Mouse (Mus musculus): ENCODE measurements around the gene Tpm1. TPM values are rescaled to one million over a fixed set of nuclear protein-coding genes. Genes with fewer than 3 reads are reported as not detected.
A peak's percentile ranks its signal among the peaks of the same experiment; 100 is the strongest.

Gene Tpm1
- polyA plus RNA-seq, 1 experiment: 282 TPM

DNA sequence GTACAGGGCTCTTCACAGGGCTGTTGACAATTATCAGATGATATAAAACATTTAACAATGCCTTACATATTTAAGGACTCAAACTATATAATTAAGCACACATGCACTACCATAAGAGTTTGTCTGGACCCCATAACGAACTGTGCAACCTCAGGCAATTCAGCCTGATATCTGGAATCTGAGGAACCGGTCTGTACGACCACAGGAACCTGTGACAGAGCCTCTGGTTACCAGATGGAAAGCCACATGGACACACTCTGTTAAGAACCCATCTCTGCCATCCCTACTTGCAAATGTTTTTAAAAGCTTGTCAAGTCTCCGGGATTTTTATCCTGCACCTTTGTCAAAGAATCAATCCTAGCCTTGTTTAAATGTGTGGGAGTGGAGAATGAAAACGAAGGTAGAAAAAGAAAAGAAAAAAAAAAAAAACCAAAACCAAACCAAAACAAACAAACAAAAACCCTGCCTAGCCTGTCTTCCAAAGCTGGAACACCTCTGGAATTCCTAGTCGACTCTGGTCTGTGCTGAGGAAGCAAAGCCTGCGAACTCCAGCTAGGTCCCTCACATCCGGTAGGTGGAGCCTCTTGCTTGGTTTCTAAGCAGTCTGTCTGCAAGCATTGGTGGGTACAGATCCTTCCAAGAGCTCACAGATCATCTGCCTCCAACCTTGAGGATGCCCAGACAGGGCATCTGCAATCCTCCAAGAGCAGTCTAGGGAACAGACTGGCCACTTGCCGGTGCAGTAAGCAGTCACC lies 4.5 kb downstream of the Tpm1 start:
- Histone ChIP-seq H3K27ac (ENCODE audit: control insufficient read depth, insufficient read depth, low read depth, low read length, poor library complexity) (no peak overlapping the region), H3K4me1 (ENCODE audit: control insufficient read depth, insufficient read depth, low read length) (no peaks in the 10 kb centered on the region; the same call in 1 of the 2 replicates), H3K4me3 (replicated peaks; ENCODE audit: control insufficient read depth, low read depth, low read length) (no peak overlapping the region)
- TF ChIP-seq CTCF (IDR thresholded peaks at IDR 0.05; ENCODE audit: control insufficient read depth, insufficient read depth, low read length): peak; percentile 33; the same call in 1 of the 2 replicates
- no peak for TF ChIP-seq POLR2A (IDR thresholded peaks at IDR 0.05; ENCODE audit: borderline replicate concordance, control insufficient read depth, low read depth, low read length)
- 15% methylated on average over 9 of the region's 9 CpGs for WGBS

DNA sequence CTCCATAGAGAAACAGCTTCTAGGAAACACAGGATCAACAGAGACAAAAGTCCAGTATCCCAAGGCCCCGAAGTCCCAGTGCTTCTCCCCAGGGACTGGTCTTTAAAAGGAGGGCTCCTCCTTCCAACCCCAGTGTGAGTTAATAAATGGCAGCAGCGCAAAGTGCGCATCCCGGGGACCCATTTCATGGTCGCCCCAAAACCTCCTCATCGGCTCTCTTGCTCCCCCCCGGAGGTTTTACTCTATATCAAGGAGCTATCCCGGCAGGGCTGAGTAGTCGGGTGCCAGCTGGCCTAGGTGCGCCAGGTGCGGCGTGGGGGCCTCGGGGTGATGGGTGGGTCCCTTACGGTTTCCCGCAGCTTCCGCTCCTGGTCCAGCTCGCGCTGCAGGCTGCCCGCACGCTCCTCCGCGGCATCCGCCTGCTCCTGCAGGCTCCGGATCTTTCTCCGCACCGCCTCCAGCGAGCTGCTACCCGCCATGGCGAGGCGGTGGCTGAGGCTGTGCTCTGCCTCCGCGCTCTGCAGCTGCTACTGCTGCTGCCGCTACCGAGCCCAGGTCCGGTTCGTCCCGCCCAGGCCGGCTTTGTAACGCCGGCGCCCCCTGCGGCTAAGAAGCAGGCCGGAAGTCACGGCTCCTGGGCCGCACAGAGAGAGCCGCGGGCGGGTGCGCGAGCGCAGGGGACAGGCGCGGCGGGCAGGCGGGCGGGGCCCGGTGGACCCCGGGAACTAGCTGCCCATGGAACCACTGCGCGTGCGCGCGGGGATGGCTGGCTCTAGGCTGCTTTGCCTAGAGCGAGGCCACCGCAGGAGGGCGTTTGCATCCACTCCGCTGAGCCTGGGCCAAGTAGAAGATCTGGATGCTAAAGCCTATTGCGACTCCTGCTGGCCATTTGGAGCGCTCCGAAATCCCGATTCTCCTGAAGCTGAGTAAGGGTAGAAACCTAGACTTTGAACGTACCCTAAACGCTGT lies 5.7 kb downstream of the Tpm1 start:
- peak overlapping the region; percentile 72 for H3K4me3 ChIP-seq (replicated peaks; ENCODE audit: control insufficient read depth, low read depth, low read length)
- TF ChIP-seq CTCF (IDR thresholded peaks at IDR 0.05; ENCODE audit: control insufficient read depth, insufficient read depth, low read length): peak; percentile 97
- TF ChIP-seq POLR2A (IDR thresholded peaks at IDR 0.05; ENCODE audit: borderline replicate concordance, control insufficient read depth, low read depth, low read length): peak; percentile 87
- H3K27ac ChIP-seq (ENCODE audit: control insufficient read depth, insufficient read depth, low read depth, low read length, poor library complexity): peak overlapping the region; percentile 86
- H3K4me1 ChIP-seq (ENCODE audit: control insufficient read depth, insufficient read depth, low read length): no peaks in the 10 kb centered on the region; the same call in 1 of the 2 replicates
- under 1% methylated on average over 73 of the region's 73 CpGs for WGBS

DNA sequence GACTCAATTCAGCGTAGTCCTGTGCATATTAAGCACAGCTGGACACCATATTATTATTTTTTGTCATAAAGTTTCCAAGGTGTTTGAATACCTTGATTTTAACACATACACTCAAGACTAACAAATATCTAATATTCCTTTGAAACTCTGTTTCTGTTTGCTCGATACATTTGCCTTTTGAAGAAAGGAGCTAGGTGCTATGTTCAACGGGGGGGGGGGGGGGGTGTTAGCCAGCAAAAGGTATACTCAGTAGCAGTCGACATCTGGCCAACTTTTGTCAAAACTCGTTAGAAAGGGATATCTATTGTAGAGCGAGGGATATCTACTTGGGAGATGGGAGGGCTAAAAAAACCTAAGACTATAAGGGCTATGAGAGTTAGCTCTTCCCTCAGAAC lies 6.4 kb downstream of the Tpm1 start:
- no peak overlapping the region for H3K27ac ChIP-seq (ENCODE audit: control insufficient read depth, insufficient read depth, low read depth, low read length, poor library complexity)
- no peaks in the 10 kb centered on the region; the same call in 1 of the 2 replicates for H3K4me1 ChIP-seq (ENCODE audit: control insufficient read depth, insufficient read depth, low read length)
- 14% methylated on average over 6 of the region's 6 CpGs for WGBS
- no peak for TF ChIP-seq CTCF (IDR thresholded peaks at IDR 0.05; ENCODE audit: control insufficient read depth, insufficient read depth, low read length)
- no peak for TF ChIP-seq POLR2A (IDR thresholded peaks at IDR 0.05; ENCODE audit: borderline replicate concordance, control insufficient read depth, low read depth, low read length)
- H3K4me3 ChIP-seq (replicated peaks; ENCODE audit: control insufficient read depth, low read depth, low read length): peak overlapping the region; percentile 72

DNA sequence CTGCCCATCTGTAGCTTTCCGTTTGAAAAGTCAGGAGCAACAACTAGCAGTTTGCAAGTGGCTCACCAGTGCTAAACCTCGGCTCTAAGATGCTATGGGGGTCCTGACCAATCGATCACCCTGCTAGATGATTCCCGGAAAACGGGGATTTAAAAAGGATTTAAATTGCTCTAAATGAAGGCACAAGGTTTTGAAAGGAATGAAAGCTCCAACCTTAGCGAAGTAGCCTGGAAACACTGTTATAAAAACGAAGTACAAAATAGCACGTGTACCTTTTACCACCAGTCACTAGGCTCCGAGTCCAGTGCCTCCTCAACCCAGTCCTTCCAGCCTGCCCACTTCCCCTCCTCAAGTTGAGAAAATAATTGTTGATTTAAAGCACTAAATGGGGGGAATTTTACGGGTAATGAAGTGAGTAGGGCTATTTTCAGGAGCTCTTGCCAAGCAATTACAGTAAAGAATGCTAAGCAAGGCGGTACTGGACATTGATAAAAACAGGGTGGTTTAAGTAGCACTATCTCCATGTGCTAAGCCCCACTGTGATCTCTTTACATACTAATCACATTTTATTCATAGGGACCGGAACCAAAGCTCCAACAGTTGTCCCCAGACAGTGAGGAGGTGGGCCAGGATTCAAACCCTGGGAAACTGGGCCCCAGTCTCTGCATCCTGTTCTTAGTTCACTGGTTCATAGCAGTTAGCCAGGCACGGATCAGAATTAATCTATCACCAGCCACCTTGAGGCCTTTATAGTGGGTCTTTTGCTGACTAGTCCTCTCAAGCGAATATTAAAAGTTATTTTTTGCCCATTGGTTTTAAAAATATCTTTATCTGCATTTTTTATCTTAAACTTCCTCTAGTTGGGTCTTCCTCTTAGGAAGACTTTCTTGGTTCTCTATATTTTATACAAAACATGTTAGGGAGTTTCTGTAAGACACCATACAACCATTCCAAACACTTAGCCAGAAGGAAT lies 7.1 kb downstream of the Tpm1 start:
- WGBS: 40% methylated on average over 14 of the region's 14 CpGs
- Histone ChIP-seq H3K4me3 (replicated peaks; ENCODE audit: control insufficient read depth, low read depth, low read length) (peak overlapping the region; percentile 37), H3K27ac (ENCODE audit: control insufficient read depth, insufficient read depth, low read depth, low read length, poor library complexity) (peak overlapping the region; percentile 40; the same call in 1 of the 2 replicates), H3K4me1 (ENCODE audit: control insufficient read depth, insufficient read depth, low read length) (no peaks in the 10 kb centered on the region; the same call in 1 of the 2 replicates)
- no peak for TF ChIP-seq POLR2A (IDR thresholded peaks at IDR 0.05; ENCODE audit: borderline replicate concordance, control insufficient read depth, low read depth, low read length)
- TF ChIP-seq CTCF (IDR thresholded peaks at IDR 0.05; ENCODE audit: control insufficient read depth, insufficient read depth, low read length): no peak

DNA sequence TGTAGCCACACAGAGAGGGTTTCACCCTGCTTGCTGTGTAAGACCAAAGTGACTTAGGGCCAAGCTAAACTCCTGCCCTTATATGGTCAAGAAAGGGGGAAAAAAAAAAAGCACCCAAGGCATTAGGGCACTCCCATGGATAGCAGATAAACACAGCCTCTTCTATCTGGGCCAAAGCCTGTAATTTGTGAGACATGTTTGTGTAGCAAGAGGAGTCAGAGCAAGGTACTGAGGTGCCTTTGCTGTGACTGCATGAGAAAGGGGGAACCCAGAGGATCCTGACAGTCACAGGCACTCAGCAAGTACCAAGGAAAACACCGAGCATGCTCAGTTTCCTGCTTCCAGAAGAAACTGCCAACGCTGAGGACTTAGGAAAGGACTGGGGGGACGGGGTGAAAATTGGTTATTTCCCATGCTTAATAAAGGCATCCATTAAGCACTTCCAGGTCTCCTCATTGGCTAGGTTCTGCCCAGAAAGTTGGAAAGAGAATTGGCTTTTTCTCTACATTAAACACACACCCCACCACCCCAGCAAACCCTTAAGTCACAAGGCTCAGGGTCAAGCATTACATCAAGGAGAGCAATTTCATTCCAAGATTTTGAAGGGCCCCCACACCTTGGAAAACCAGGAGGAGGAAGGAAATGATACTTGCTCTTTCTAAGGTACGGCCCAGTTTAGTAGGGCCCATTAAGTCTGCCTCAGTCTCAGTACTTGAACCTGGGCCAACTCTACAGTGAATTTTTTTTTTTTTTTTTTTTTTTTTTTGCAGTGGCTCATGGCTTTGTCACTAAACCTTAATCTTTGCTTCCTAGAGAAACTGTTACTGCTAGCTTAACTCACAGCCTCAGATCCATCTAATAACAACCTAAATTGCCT lies 8.0 kb downstream of the Tpm1 start:
- 48% methylated on average over 4 of the region's 4 CpGs for WGBS
- no peak for TF ChIP-seq CTCF (IDR thresholded peaks at IDR 0.05; ENCODE audit: control insufficient read depth, insufficient read depth, low read length)
- TF ChIP-seq POLR2A (IDR thresholded peaks at IDR 0.05; ENCODE audit: borderline replicate concordance, control insufficient read depth, low read depth, low read length): no peak
- H3K4me3 ChIP-seq (replicated peaks; ENCODE audit: control insufficient read depth, low read depth, low read length): peak overlapping the region; percentile 12
- peaks cover 1% of the 10 kb centered on the region; the same call in 1 of the 2 replicates for H3K4me1 ChIP-seq (ENCODE audit: control insufficient read depth, insufficient read depth, low read length)
- peak overlapping the region; percentile 53 for H3K27ac ChIP-seq (ENCODE audit: control insufficient read depth, insufficient read depth, low read depth, low read length, poor library complexity)

DNA sequence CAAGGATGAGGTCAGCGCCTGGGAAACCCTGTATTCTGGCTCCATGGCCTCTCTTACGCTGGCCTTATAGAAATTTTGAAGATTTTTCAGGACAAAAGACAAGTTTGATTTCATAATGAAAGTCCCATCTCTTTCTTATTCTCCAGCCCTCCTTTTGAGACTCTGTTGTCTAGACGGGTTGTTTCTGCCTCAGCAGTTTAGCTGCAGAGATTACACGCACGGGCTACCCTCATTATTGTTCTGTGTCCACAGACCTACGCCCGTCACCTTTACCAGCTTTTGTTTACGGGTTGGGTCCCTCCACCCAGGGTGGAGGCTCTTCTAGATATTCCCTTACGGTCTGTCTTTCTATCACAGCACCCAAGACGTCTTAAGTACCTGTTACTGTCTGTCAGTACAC lies 9.3 kb downstream of the Tpm1 start:
- peaks cover 4% of the 10 kb centered on the region; the same call in 1 of the 2 replicates for H3K4me1 ChIP-seq (ENCODE audit: control insufficient read depth, insufficient read depth, low read length)
- H3K27ac ChIP-seq (ENCODE audit: control insufficient read depth, insufficient read depth, low read depth, low read length, poor library complexity): no peak overlapping the region

DNA sequence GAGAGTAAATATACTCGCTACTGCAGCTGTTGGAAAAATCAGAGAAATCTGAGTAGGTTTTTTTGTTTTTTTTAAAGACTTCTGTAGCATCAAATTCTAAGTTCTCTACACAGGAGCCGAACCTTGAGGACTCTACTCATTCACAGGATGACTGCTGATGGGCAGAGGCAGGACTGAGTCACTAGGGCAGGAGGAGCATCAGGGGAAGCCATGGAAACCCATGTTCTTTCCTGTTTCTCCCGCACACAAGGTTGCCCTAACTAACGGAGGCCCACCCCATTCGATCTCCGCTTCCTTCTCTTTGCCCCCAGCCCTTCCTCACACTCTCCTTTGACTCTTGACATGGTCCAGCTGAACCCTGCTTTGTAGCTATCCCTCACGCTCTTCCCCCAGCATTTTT lies 10.5 kb downstream of the Tpm1 start:
- WGBS: 58% methylated on average over 7 of the region's 7 CpGs
- H3K4me1 ChIP-seq (ENCODE audit: control insufficient read depth, insufficient read depth, low read length): peaks cover 4% of the 10 kb centered on the region; the same call in 1 of the 2 replicates
- no peak overlapping the region for H3K27ac ChIP-seq (ENCODE audit: control insufficient read depth, insufficient read depth, low read depth, low read length, poor library complexity)
- no peak for TF ChIP-seq CTCF (IDR thresholded peaks at IDR 0.05; ENCODE audit: control insufficient read depth, insufficient read depth, low read length)
- TF ChIP-seq POLR2A (IDR thresholded peaks at IDR 0.05; ENCODE audit: borderline replicate concordance, control insufficient read depth, low read depth, low read length): no peak
- no peak overlapping the region for H3K4me3 ChIP-seq (replicated peaks; ENCODE audit: control insufficient read depth, low read depth, low read length)

More for the DNA sequence above, 9.3 kb downstream of the Tpm1 start:
- WGBS: 78% methylated on average over 10 of the region's 10 CpGs
- TF ChIP-seq CTCF (IDR thresholded peaks at IDR 0.05; ENCODE audit: control insufficient read depth, insufficient read depth, low read length): no peak
- no peak overlapping the region for H3K4me3 ChIP-seq (replicated peaks; ENCODE audit: control insufficient read depth, low read depth, low read length)

All from bone marrow, adult 2 months (tissue).